Mouse (Mus musculus) midbrain, embryonic 16.5 days (tissue): ENCODE data around the gene Pdlim4. TPM values are rescaled to one million over a fixed set of nuclear protein-coding genes. Genes with fewer than 3 reads are reported as not detected.

Source experiments
- ATAC-seq: fragments of 200-750 bp; cut with Nextera tagmentation; 2 replicates; pipeline ENCODE4 v1.8.0; 2017; ENCODE audit warnings: moderate TSS enrichment
- H3K27ac ChIP-seq: fragments of 300-500 bp; sonication (generic); 2 replicates; pipeline ENCODE4 v1.5.1; 2014; ENCODE audit warnings: mild to moderate bottlenecking, low read length, mixed read lengths
- H3K27me3 ChIP-seq: fragments of 300-500 bp; sonication (generic); 2 replicates; pipeline ENCODE4 v1.6.1; 2014; ENCODE audit warnings: low read depth, low read length, mixed read lengths; ENCODE audit not compliant: control insufficient read depth, insufficient read depth
- H3K36me3 ChIP-seq: fragments of 300-500 bp; sonication (generic); 2 replicates; pipeline ENCODE4 v1.6.1; 2014; ENCODE audit warnings: mild to moderate bottlenecking, low read length, moderate library complexity, mixed read lengths; ENCODE audit not compliant: control insufficient read depth, insufficient read depth
- H3K4me1 ChIP-seq: fragments of 300-500 bp; sonication (generic); 2 replicates; pipeline ENCODE4 v1.6.1; 2014; ENCODE audit warnings: mild to moderate bottlenecking, low read length, mixed read lengths; ENCODE audit not compliant: control insufficient read depth, insufficient read depth
- H3K4me2 ChIP-seq: fragments of 300-500 bp; sonication (generic); 2 replicates; pipeline ENCODE4 v1.6.1; 2014; ENCODE audit warnings: mild to moderate bottlenecking, low read length, mixed read lengths
- H3K4me3 ChIP-seq: fragments of 300-500 bp; sonication (generic); 2 replicates; pipeline ENCODE4 v1.5.1; 2014; ENCODE audit warnings: low read depth, mild to moderate bottlenecking, low read length, moderate library complexity, mixed read lengths
- H3K9ac ChIP-seq: fragments of 300-500 bp; sonication (generic); 2 replicates; pipeline ENCODE4 v1.6.1; 2014; ENCODE audit warnings: low read depth, low read length, mixed read lengths
- H3K9me3 ChIP-seq: fragments of 300-500 bp; sonication (generic); replicated peaks from 2 replicates; pipeline ENCODE4 v1.6.1; 2014; ENCODE audit warnings: mild to moderate bottlenecking, low read length, mixed read lengths; ENCODE audit not compliant: control insufficient read depth, poor library complexity, severe bottlenecking
- WGBS: fragments of 180-500 bp; shearing (Covaris S2); extraction: QIAGEN DNeasy Blood & Tissue Kit; methylation state at CpG from one replicate; pipeline ENCODE4 v1.1.7; 2014; 5-methylcytosine and 5-hydroxymethylcytosine counted together
- polyA plus RNA-seq: library from polyadenylated mRNA; unstranded; fragments of >200 nt; fragmentation: Nextera tagmentation; extraction: Ambion mirVana; gene quantifications from 2 replicates; pipeline ENCODE4 v1.2.1, GENCODE M21; 2015

Pdlim4 gene
- polyA plus RNA-seq = 20.5 and 26.7 TPM in 2 replicates

- Histone ChIP-seq H3K9me3 (no peaks in the 10 kb centered on the region), H3K4me1 (no peaks in the 10 kb centered on the region; the same call in 1 of the 2 replicates), H3K36me3 (no peaks in the 10 kb centered on the region), H3K9ac (peak within 1 kb of the TSS; percentile 68), H3K4me2 (peak within 1 kb of the TSS; percentile 66), H3K27ac (no peak within 1 kb of the TSS), H3K4me3 (peak within 1 kb of the TSS; percentile 43), H3K27me3 (peaks cover 7% of the 10 kb centered on the region)
- ATAC-seq = peak; percentile 59; the same call in 1 of the 2 replicates
- WGBS = 2% methylated on average over 54 of the region's 61 CpGs
These were observed at the start of gene Pdlim4 for GRCm38 (mm10) chr11:54068520-54069371. TSS of gene Pdlim4 (minus strand) at chr11:54069014.

- no peaks in the 10 kb centered on the region for H3K9me3 ChIP-seq
- ATAC-seq = no peak
- peaks cover 15% of the 10 kb centered on the region for H3K4me1 ChIP-seq
- no peak overlapping the region for H3K9ac ChIP-seq
- H3K27me3 ChIP-seq = no peaks in the 10 kb centered on the region
- no peak overlapping the region for H3K4me3 ChIP-seq
- no peak overlapping the region for H3K4me2 ChIP-seq
- no peaks in the 10 kb centered on the region for H3K36me3 ChIP-seq
- H3K27ac ChIP-seq = no peak overlapping the region
- 86% methylated on average over 10 of the region's 10 CpGs for WGBS
These were observed 48.3 kb upstream of the Pdlim4 start for GRCm38 (mm10) chr11:54117096-54117495.

- H3K36me3 ChIP-seq = no peaks in the 10 kb centered on the region
- H3K27ac ChIP-seq = no peak overlapping the region
- peaks cover 18% of the 10 kb centered on the region for H3K4me1 ChIP-seq
- ATAC-seq = no peak
- H3K4me2 ChIP-seq = no peak overlapping the region
- H3K27me3 ChIP-seq = no peaks in the 10 kb centered on the region
- no peak overlapping the region for H3K4me3 ChIP-seq
- H3K9me3 ChIP-seq = no peaks in the 10 kb centered on the region
- 63% methylated on average over 4 of the region's 4 CpGs for whole genome bisulfite sequencing
- H3K9ac ChIP-seq = no peak overlapping the region
These were observed 47.6 kb upstream of the Pdlim4 start for GRCm38 (mm10) chr11:54116406-54116805.

- H3K27me3 ChIP-seq = no peaks in the 10 kb centered on the region
- WGBS = 38% methylated on average over 3 of the region's 3 CpGs
- no peak overlapping the region for H3K4me2 ChIP-seq
- no peak overlapping the region for H3K27ac ChIP-seq
- no peak for ATAC-seq
- H3K9me3 ChIP-seq = no peaks in the 10 kb centered on the region
- H3K9ac ChIP-seq = no peak overlapping the region
- no peaks in the 10 kb centered on the region for H3K36me3 ChIP-seq
- peaks cover 18% of the 10 kb centered on the region for H3K4me1 ChIP-seq
- no peak overlapping the region for H3K4me3 ChIP-seq
These were observed 47.1 kb upstream of the Pdlim4 start for GRCm38 (mm10) chr11:54115911-54116310.

- H3K9me3 ChIP-seq = no peaks in the 10 kb centered on the region
- H3K4me1 ChIP-seq = peaks cover 18% of the 10 kb centered on the region
- 94% methylated on average over 8 of the region's 8 CpGs for WGBS
- no peak overlapping the region for H3K27ac ChIP-seq
- H3K4me3 ChIP-seq = no peak overlapping the region
- no peak overlapping the region for H3K9ac ChIP-seq
- H3K36me3 ChIP-seq = no peaks in the 10 kb centered on the region
- no peak overlapping the region for H3K4me2 ChIP-seq
- ATAC-seq = no peak
- no peaks in the 10 kb centered on the region for H3K27me3 ChIP-seq
These were observed 46.5 kb upstream of the Pdlim4 start for GRCm38 (mm10) chr11:54115301-54115700.

- no peak overlapping the region for H3K9ac ChIP-seq
- no peaks in the 10 kb centered on the region for H3K36me3 ChIP-seq
- WGBS = 85% methylated on average over 3 of the region's 3 CpGs
- no peak for ATAC-seq
- H3K4me3 ChIP-seq = no peak overlapping the region
- no peak overlapping the region for H3K27ac ChIP-seq
- H3K4me1 ChIP-seq = peaks cover 18% of the 10 kb centered on the region
- H3K4me2 ChIP-seq = no peak overlapping the region
- H3K9me3 ChIP-seq = no peaks in the 10 kb centered on the region
- no peaks in the 10 kb centered on the region for H3K27me3 ChIP-seq
These were observed 45.9 kb upstream of the Pdlim4 start for GRCm38 (mm10) chr11:54114746-54115145.

GRCm38 (mm10) chr11:54113352-54113751, 44.5 kb upstream of the Pdlim4 start:
- WGBS = 15% methylated on average over 4 of the region's 4 CpGs
- peak overlapping the region; percentile 55 for H3K9ac ChIP-seq
- no peak overlapping the region for H3K4me3 ChIP-seq

GRCm38 (mm10) chr11:54112920-54113319, 44.1 kb upstream of the Pdlim4 start:
- H3K9me3 ChIP-seq = no peaks in the 10 kb centered on the region
- H3K27me3 ChIP-seq = no peaks in the 10 kb centered on the region
- peak overlapping the region; percentile 56 for H3K27ac ChIP-seq
- no peak overlapping the region for H3K4me3 ChIP-seq
- WGBS = 2% methylated on average over 10 of the region's 10 CpGs
- peaks cover 18% of the 10 kb centered on the region for H3K4me1 ChIP-seq
- peak overlapping the region; percentile 32 for H3K4me2 ChIP-seq
- peak; percentile 98 for ATAC-seq
- peak overlapping the region; percentile 55 for H3K9ac ChIP-seq
- no peaks in the 10 kb centered on the region for H3K36me3 ChIP-seq

More at GRCm38 (mm10) chr11:54113352-54113751, 44.5 kb upstream of the Pdlim4 start:
- peak; percentile 15; the same call in 1 of the 2 replicates for ATAC-seq
- Histone ChIP-seq H3K4me2 (peak overlapping the region; percentile 32), H3K27ac (peak overlapping the region; percentile 56), H3K4me1 (peaks cover 18% of the 10 kb centered on the region), H3K9me3 (no peaks in the 10 kb centered on the region), H3K27me3 (no peaks in the 10 kb centered on the region), H3K36me3 (no peaks in the 10 kb centered on the region)
